Mouse (Mus musculus) bone marrow, adult 2 months (tissue): ENCODE results near the gene Gabpb2. TPM values are rescaled to one million over a fixed set of nuclear protein-coding genes. Genes with fewer than 3 reads are reported as not detected.

ENCODE experiments used
- H3K27ac ChIP-seq: fragments of 200-500 bp; 2 replicates; pipeline ENCODE4 v1.5.1; 2012; ENCODE audit warnings: low read depth, mild to moderate bottlenecking, control low read depth, inconsistent platforms, low read length; ENCODE audit not compliant: control insufficient read depth, poor library complexity, insufficient read depth
- H3K4me1 ChIP-seq: fragments of 200-500 bp; 2 replicates; pipeline ENCODE4 v1.6.1; 2011; ENCODE audit warnings: low read length; ENCODE audit not compliant: control insufficient read depth, insufficient read depth
- H3K4me3 ChIP-seq: fragments of 200-500 bp; replicated peaks from 2 replicates; pipeline ENCODE3; 2011; ENCODE audit warnings: mild to moderate bottlenecking, low read depth, low read length, control low read depth; ENCODE audit not compliant: control insufficient read depth
- CTCF ChIP-seq: fragments of 200-500 bp; IDR thresholded peaks from 2 replicates; pipeline ENCODE4 v1.5.1; 2011; ENCODE audit warnings: low read length, control low read depth; ENCODE audit not compliant: control insufficient read depth, insufficient read depth
- POLR2A ChIP-seq: fragments of 200-500 bp; IDR thresholded peaks from 2 replicates; pipeline ENCODE4 v1.6.1; 2011; ENCODE audit warnings: low read depth, mild to moderate bottlenecking, control low read depth, low read length, borderline replicate concordance; ENCODE audit not compliant: control insufficient read depth
- WGBS: fragments of 180-500 bp; shearing (Covaris S2); methylation state at CpG from one replicate; pipeline ENCODE4 v1.1.7; 2018; 5-methylcytosine and 5-hydroxymethylcytosine counted together
- polyA plus RNA-seq: library from polyadenylated mRNA; stranded (reverse); fragments of >200 nt; gene quantifications from 2 replicates; pipeline ENCODE4 v1.2.4, GENCODE M21; 2011; ENCODE audit warnings: low replicate concordance; ENCODE audit not compliant: missing spikeins, insufficient read depth, insufficient read length

Gabpb2 gene
- polyA plus RNA-seq, 1 experiment = 28.5 TPM

GRCm38 (mm10) chr3:95173256-95173949, 44.3 kb downstream of the Gabpb2 start:
- TF ChIP-seq CTCF (no peak), POLR2A (no peak)
- H3K27ac ChIP-seq = no peak overlapping the region
- H3K4me1 ChIP-seq = no peaks in the 10 kb centered on the region
- WGBS = 5% methylated on average over 58 of the region's 58 CpGs
- H3K4me3 ChIP-seq = no peak overlapping the region

DNA sequence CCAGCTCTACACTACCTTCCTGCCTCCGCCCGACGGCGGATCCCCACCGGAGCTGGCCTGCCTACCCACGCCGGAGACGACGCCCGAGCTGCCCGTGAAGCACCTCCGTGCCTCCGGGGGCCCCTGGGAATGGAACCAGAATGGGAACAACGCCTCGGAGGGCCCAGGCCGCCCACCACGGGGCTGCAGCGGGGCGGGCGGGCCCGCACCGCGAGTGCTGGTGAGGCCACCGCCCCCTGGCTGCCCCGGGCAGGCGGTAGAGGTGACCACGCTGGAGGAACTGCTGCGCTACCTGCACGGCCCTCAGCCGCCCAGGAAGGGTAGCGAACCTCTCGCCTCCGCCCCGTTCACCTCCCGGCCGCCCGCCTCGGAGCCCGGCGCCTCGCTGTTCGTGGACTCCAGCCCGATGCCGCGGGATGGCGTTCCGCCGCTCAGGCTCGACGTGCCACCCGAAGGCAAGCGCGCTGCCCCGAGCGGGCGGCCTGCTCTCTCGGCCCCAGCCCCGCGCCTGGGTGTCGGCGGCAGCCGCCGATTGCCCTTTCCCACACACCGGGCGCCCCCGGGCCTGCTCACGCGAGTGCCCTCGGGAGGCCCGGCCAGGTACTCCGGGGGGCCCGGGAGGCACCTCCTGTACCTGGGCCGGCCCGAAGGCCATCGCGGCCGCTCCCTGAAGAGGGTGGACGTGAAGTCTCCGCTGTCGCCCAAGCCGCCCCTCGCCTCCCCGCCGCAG, 45.0 kb downstream of the Gabpb2 start:
- Histone ChIP-seq H3K4me3 (no peak overlapping the region), H3K4me1 (no peaks in the 10 kb centered on the region), H3K27ac (no peak overlapping the region)
- WGBS = 52% methylated on average over 84 of the region's 84 CpGs
- TF ChIP-seq POLR2A = no peak
- TF ChIP-seq CTCF = no peak

- TF ChIP-seq CTCF (no peak), POLR2A (no peak)
- H3K27ac ChIP-seq = no peak overlapping the region
- H3K4me1 ChIP-seq = no peaks in the 10 kb centered on the region
- no peak overlapping the region for H3K4me3 ChIP-seq
- 87% methylated on average over 6 of the region's 6 CpGs for WGBS
Observed at GRCm38 (mm10) chr3:95171105-95171504, 46.6 kb downstream of the Gabpb2 start.

GRCm38 (mm10) chr3:95169996-95170395, 47.7 kb downstream of the Gabpb2 start:
- H3K4me1 ChIP-seq = no peaks in the 10 kb centered on the region
- no peak overlapping the region for H3K27ac ChIP-seq
- WGBS = 84% methylated on average over 10 of the region's 10 CpGs
- no peak overlapping the region for H3K4me3 ChIP-seq
- TF ChIP-seq CTCF (no peak), POLR2A (no peak)

DNA sequence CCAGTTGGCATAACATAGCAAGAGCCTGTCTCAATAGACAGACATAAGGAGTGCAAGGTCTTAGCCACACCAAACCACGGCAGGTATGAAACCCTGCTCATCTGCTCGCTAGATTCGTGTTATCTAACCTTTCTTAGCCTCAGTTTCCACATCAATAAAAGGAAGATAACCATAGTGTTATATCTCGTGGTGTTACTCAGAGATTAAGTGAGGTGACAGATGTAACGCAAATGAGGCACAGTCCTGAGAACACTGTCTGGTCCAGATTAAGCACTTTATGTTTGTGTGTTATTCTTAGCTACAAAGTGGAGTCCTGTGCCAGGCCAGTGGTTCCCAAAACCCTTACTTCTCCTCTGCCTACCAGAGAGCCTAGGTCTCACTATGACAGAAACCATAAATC, 52.9 kb downstream of the Gabpb2 start:
- H3K27ac ChIP-seq = no peak overlapping the region
- no peak for TF ChIP-seq POLR2A
- TF ChIP-seq CTCF = no peak
- WGBS = 57% methylated on average over 5 of the region's 5 CpGs
- H3K4me3 ChIP-seq = no peak overlapping the region
- no peaks in the 10 kb centered on the region for H3K4me1 ChIP-seq

GRCm38 (mm10) chr3:95164256-95164550, 53.5 kb downstream of the Gabpb2 start:
- Histone ChIP-seq H3K4me1 (no peaks in the 10 kb centered on the region), H3K27ac (no peak overlapping the region), H3K4me3 (no peak overlapping the region)
- TF ChIP-seq POLR2A (no peak), CTCF (no peak)
- 80% methylated on average over 5 of the region's 5 CpGs for WGBS

- TF ChIP-seq CTCF (no peak), POLR2A (no peak)
- no peak overlapping the region for H3K4me3 ChIP-seq
- no peak overlapping the region for H3K27ac ChIP-seq
- 71% methylated on average over 11 of the region's 11 CpGs for WGBS
- no peaks in the 10 kb centered on the region for H3K4me1 ChIP-seq
Observed at GRCm38 (mm10) chr3:95163419-95164255, 54.1 kb downstream of the Gabpb2 start.

DNA sequence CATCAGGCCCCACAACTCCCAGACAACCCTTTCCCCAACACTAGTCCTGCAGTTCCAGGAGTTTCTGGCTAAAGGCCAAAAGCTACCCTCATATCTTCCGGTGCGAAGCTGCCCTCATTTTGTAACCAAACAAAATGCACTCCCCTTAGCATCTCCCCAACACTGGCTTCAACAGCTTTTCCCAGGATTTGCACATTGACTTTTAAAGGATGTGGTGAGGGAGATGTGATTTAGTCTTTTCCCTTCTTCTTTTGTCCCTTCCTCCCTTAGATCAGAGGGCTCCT, 55.4 kb downstream of the Gabpb2 start:
- WGBS = 77% methylated on average over 2 of the region's 2 CpGs
- Histone ChIP-seq H3K4me1 (no peaks in the 10 kb centered on the region), H3K4me3 (no peak overlapping the region), H3K27ac (no peak overlapping the region)
- TF ChIP-seq CTCF (no peak), POLR2A (no peak)
